Mouse (Mus musculus) brain, embryonic 14.5 days (tissue): Measurements from ENCODE around the gene Degs2.

ENCODE experiments used
- CTCF ChIP-seq: fragments of 200-500 bp; IDR thresholded peaks from 2 replicates; pipeline ENCODE4 v1.5.1; 2012; ENCODE audit warnings: inconsistent platforms, mild to moderate bottlenecking, moderate library complexity, borderline replicate concordance; ENCODE audit not compliant: insufficient read depth, insufficient read length; ENCODE audit errors: extremely low read depth
- POLR2A ChIP-seq: fragments of 200-500 bp; IDR thresholded peaks from 2 replicates; pipeline ENCODE4 v1.6.1; 2012; ENCODE audit warnings: mild to moderate bottlenecking, inconsistent platforms, borderline replicate concordance; ENCODE audit not compliant: poor library complexity, insufficient read depth, insufficient read length, severe bottlenecking; ENCODE audit errors: extremely low read depth

- TF ChIP-seq POLR2A (no peak), CTCF (peak; percentile 20; the same call in 1 of the 2 replicates)
These were observed 15.2 kb downstream of the Degs2 start for GRCm38 (mm10) chr12:108686926-108687325.
